Mouse (Mus musculus) forebrain, embryonic 16.5 days (tissue): ENCODE results near the gene Gadl1. TPM values are rescaled to one million over a fixed set of nuclear protein-coding genes. Genes with fewer than 3 reads are reported as not detected.

Source experiments
- ATAC-seq: fragments of 200-750 bp; cut with Nextera tagmentation; 2 replicates; pipeline ENCODE4 v1.8.0; 2017; ENCODE audit warnings: mild to moderate bottlenecking, moderate library complexity
- H3K27ac ChIP-seq: fragments of 300-500 bp; sonication (generic); 2 replicates; pipeline ENCODE4 v1.5.1; 2014; ENCODE audit warnings: low read length, control low read depth
- H3K27me3 ChIP-seq: fragments of 300-500 bp; sonication (generic); replicated peaks from 2 replicates; pipeline ENCODE4 v1.6.1; 2014; ENCODE audit warnings: low read length; ENCODE audit not compliant: control insufficient read depth, insufficient read depth
- H3K36me3 ChIP-seq: fragments of 300-500 bp; sonication (generic); 2 replicates; pipeline ENCODE4 v1.6.1; 2014; ENCODE audit not compliant: control insufficient read depth, insufficient read depth
- H3K4me1 ChIP-seq: fragments of 300-500 bp; sonication (generic); replicated peaks from 2 replicates; pipeline ENCODE4 v1.6.1; 2014; ENCODE audit warnings: low read length; ENCODE audit not compliant: control insufficient read depth, insufficient read depth
- H3K4me2 ChIP-seq: fragments of 300-500 bp; sonication (generic); 2 replicates; pipeline ENCODE4 v1.6.1; 2014; ENCODE audit warnings: mild to moderate bottlenecking, low read length, control low read depth
- H3K4me3 ChIP-seq: fragments of 300-500 bp; sonication (generic); replicated peaks from 2 replicates; pipeline ENCODE4 v1.5.1; 2014; ENCODE audit warnings: mild to moderate bottlenecking, low read length, control low read depth
- H3K9ac ChIP-seq: fragments of 300-500 bp; sonication (generic); replicated peaks from 2 replicates; pipeline ENCODE4 v1.6.1; 2014; ENCODE audit warnings: low read depth, low read length, control low read depth
- H3K9me3 ChIP-seq: fragments of 300-500 bp; sonication (generic); 2 replicates; pipeline ENCODE4 v1.6.1; 2016; ENCODE audit warnings: low read length; ENCODE audit not compliant: control insufficient read depth
- WGBS: fragments of 180-500 bp; shearing (Covaris S2); extraction: QIAGEN DNeasy Blood & Tissue Kit; methylation state at CpG from one replicate; pipeline ENCODE4 v1.1.7; 2014; 5-methylcytosine and 5-hydroxymethylcytosine counted together
- polyA plus RNA-seq: library from polyadenylated mRNA; unstranded; fragments of >200 nt; fragmentation: Nextera tagmentation; extraction: Ambion mirVana; gene quantifications from 2 replicates; pipeline ENCODE4 v1.2.1, GENCODE M21; 2015

Gene Gadl1
- polyA plus RNA-seq, 1 experiment from 2014 or later = 0.24 TPM

DNA sequence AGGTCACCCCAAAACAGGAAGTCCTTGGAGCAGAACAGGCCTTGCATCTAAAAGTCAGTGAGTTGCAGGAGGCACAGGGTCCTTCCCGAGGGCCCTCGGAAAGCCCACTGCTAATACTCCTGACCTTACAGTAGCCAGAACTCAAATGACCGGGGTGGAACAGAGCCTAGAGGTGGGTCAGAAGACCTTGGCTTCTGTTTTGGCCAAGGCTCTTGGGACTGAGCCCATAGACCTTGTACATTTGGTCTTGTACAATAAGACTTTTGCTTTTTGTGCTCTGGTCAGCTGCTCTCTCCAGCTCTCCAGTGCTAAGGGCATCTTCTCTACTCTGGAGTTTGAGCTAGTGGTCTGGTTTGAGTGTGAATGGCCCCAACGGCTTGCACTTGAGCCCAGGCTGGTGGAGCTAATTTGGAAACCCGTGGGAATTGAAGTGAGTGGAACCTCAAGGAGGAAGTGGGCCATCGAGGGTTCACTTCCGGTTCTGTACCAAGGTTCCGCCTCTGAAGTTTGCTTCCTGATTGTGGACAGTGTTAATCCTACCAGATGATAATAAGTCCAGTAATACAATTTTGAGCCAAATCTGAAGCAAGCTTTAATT is 174.6 kb downstream of the Gadl1 start:
- no peak overlapping the region for H3K9ac ChIP-seq
- H3K27me3 ChIP-seq = no peaks in the 10 kb centered on the region
- no peak overlapping the region for H3K4me2 ChIP-seq
- H3K4me3 ChIP-seq = no peak overlapping the region
- no peaks in the 10 kb centered on the region for H3K9me3 ChIP-seq
- peaks cover 8% of the 10 kb centered on the region for H3K4me1 ChIP-seq
- no peak; the same call in 1 of the 2 replicates for ATAC-seq
- peak overlapping the region; percentile 30; the same call in 1 of the 2 replicates for H3K27ac ChIP-seq
- H3K36me3 ChIP-seq = no peaks in the 10 kb centered on the region
- WGBS = 86% methylated on average over 8 of the region's 8 CpGs

DNA sequence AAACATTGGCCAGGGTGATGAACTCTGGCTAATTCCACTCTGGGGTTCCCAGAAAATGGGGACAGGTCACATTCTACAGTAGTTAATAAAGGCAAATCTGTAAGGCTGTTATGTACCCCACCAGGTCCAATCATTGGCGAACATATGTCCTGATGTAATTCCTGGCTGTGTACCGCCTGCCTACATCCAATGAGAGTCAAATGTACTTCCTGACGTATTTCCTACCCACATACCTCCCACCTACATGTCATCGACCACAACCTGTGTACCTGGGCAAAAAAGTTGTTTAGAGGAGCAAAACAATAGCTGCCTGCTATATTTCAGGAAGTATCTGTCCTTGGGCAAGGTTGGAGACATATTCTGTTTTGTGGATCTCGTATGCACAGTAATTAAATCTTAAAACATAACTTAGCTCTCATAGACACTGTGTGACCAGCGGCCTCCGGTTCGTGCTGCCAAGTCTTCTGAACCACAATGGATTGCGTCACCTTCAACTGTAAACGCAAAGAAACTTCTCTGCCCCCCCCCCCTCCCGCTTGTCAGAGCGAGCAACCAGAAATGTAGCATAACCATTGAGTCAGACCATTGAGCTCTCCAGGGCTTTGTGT is 175.2 kb downstream of the Gadl1 start:
- Histone ChIP-seq H3K9ac (no peak overlapping the region), H3K4me3 (no peak overlapping the region), H3K4me1 (peaks cover 8% of the 10 kb centered on the region), H3K27me3 (no peaks in the 10 kb centered on the region), H3K27ac (no peak overlapping the region), H3K9me3 (no peaks in the 10 kb centered on the region), H3K4me2 (no peak overlapping the region), H3K36me3 (no peaks in the 10 kb centered on the region)
- 90% methylated on average over 12 of the region's 12 CpGs for WGBS
- no peak for ATAC-seq

DNA sequence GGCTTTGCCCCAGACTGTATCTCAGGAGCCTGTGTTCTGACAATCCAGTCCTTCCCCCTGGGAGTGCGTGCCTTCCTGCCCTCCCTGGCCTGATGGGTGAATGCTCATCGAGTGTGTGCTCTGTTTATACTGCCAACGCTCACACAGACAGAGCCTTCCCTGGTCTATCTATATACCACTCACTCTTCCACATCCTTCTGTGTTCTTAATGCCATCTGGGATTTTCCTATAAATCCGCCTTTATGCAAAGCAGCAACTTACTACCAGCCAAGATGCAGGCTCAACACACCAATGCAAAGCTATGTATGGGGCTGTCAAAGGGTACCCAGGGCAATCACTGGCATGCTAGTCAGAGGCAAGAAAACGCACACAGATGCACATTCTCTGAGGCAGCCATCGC is 176.7 kb downstream of the Gadl1 start:
- H3K4me1 ChIP-seq = peaks cover 8% of the 10 kb centered on the region
- H3K36me3 ChIP-seq = no peaks in the 10 kb centered on the region
- no peaks in the 10 kb centered on the region for H3K9me3 ChIP-seq
- 0 out of 2 replicates have a peak, but pooled peaks have one; percentile 19 for ATAC-seq
- no peak overlapping the region for H3K9ac ChIP-seq
- H3K4me2 ChIP-seq = no peak overlapping the region
- 75% methylated on average over 6 of the region's 6 CpGs for WGBS
- H3K4me3 ChIP-seq = no peak overlapping the region
- H3K27me3 ChIP-seq = no peaks in the 10 kb centered on the region
- H3K27ac ChIP-seq = no peak overlapping the region

DNA sequence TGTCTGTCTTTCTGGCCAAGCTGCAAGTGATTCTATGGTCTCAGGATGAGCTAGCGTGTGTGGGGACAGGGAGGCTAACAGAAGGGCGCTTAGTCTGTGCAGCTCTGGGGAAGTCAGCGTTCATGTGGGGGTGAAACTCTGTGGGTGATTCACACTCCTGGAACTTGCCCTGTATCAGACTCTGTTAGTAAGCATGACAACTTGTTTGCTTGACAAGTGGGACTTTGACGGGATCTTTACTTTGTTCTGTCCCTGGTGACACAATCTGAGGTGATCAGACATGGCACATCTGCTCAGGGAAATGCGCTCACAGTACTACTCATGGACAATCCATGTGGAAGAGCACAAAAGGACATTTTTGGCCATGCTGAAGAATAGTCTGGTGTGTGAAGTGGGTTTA is 178.0 kb downstream of the Gadl1 start:
- H3K27ac ChIP-seq = no peak overlapping the region
- H3K36me3 ChIP-seq = no peaks in the 10 kb centered on the region
- H3K27me3 ChIP-seq = no peaks in the 10 kb centered on the region
- 92% methylated on average over 5 of the region's 5 CpGs for WGBS
- H3K4me2 ChIP-seq = no peak overlapping the region
- ATAC-seq = no peak
- H3K9me3 ChIP-seq = no peaks in the 10 kb centered on the region
- H3K4me3 ChIP-seq = no peak overlapping the region
- peaks cover 8% of the 10 kb centered on the region for H3K4me1 ChIP-seq
- H3K9ac ChIP-seq = no peak overlapping the region

DNA sequence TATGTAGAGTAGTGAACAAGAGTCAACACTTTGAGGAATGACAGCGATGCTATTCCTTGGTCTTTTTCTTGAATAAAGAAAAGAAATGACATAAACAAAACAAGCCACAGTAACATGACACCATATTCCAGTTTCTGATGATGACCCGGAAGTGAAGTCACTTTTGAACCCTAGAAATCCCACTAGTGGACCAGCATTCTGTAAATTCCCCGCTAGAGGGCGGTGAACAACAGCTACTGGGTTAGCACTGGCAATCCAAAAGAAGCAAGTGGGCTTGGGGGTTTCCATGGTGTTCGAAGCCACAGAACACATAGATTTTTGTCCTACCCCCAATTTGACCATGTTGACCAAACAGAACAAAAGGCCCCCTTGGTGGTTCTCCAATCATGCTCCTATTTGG is 178.6 kb downstream of the Gadl1 start:
- 38% methylated on average over 5 of the region's 5 CpGs for WGBS
- Histone ChIP-seq H3K9ac (no peak overlapping the region), H3K27ac (no peak overlapping the region), H3K27me3 (no peaks in the 10 kb centered on the region), H3K9me3 (no peaks in the 10 kb centered on the region), H3K4me1 (peaks cover 8% of the 10 kb centered on the region), H3K4me3 (no peak overlapping the region), H3K4me2 (no peak overlapping the region), H3K36me3 (no peaks in the 10 kb centered on the region)
- no peak for ATAC-seq

DNA sequence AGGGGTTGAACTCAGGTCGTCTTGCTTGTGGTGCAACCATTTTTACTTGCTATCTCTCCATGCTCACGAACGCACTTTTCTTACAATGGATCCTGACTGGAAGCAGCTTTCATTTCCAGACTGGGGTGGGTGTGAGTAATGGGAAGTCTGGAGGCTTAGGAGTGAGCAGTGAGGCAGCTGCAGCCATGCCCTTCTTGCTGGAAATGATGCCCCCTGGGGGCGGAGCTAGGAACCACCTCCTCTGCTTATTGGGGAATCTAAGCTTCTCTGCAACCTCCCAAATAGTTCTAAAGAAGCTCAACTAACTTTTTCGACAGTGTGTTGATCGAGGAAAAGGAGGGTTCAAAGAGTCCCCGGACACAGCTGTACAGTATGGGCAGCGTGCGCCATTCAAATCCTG is 179.7 kb downstream of the Gadl1 start:
- WGBS = 80% methylated on average over 9 of the region's 9 CpGs
- no peak overlapping the region for H3K4me2 ChIP-seq
- no peaks in the 10 kb centered on the region for H3K36me3 ChIP-seq
- no peak overlapping the region for H3K27ac ChIP-seq
- H3K9me3 ChIP-seq = no peaks in the 10 kb centered on the region
- ATAC-seq = no peak
- H3K4me3 ChIP-seq = no peak overlapping the region
- H3K27me3 ChIP-seq = no peaks in the 10 kb centered on the region
- H3K4me1 ChIP-seq = peaks cover under 1% of the 10 kb centered on the region; the same call in 1 of the 2 replicates
- no peak overlapping the region for H3K9ac ChIP-seq

DNA sequence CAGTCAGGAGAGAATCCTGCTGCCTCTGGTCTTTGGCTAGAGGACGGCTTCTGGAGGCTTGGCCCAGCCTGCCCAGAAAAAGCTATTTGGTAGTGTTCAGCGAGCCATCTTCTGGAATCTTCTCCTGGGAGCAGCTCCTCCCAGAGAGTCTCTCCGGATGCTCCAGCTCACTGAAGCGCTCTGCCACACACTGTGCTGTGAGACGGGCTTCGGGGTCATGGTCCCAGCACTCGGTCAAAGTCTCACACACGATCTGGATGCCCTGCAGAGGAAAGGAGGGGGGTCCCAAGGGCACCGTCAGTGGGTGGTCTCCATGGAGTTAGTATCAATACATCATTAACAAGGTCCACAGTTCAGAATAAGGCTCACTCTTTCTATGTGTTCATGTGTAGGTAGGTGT is 181.0 kb downstream of the Gadl1 start:
- Histone ChIP-seq H3K4me2 (no peak overlapping the region), H3K9me3 (no peaks in the 10 kb centered on the region), H3K9ac (no peak overlapping the region), H3K36me3 (no peaks in the 10 kb centered on the region), H3K4me1 (no peaks in the 10 kb centered on the region), H3K27ac (no peak overlapping the region), H3K27me3 (no peaks in the 10 kb centered on the region), H3K4me3 (no peak overlapping the region)
- WGBS = 89% methylated on average over 9 of the region's 9 CpGs
- ATAC-seq = no peak

DNA sequence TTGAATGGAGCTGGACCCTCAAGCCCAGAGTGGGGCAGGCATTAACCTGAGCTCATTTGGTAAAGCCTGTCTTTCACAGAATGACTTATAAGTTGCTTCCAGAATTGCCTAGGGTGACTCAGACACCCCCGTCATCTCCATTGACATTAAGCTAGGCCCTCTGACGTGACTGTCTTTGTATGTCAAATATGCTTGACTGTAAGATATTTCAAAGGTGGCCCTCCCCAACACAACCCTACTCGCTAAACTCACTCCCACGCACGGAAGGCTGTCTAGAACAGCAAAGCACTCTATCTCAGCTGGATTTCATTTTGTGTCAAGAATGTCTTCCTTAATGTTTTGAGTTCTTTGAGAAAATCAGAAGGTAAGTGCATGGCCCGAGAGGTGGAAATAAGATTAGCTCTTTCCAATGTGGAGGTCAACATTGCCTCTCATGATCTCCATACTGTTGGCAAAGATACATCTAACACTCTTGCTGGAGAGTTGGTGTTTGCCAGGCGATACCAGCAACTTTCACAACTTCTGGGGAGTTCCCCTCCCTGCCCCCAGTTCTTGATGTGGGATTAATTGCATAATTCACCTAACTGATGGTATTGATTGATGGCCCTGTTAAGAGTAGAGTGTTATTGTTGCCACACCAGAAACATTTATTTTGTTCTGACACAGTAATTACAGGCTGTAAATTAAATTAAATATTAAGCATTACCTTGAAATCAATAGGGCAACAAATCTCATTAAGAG is 182.0 kb downstream of the Gadl1 start:
- Histone ChIP-seq H3K4me3 (no peak overlapping the region), H3K36me3 (no peaks in the 10 kb centered on the region), H3K27me3 (no peaks in the 10 kb centered on the region), H3K27ac (no peak overlapping the region), H3K4me2 (no peak overlapping the region), H3K9me3 (no peaks in the 10 kb centered on the region), H3K9ac (no peak overlapping the region), H3K4me1 (no peaks in the 10 kb centered on the region)
- WGBS = 93% methylated on average over 7 of the region's 7 CpGs
- no peak for ATAC-seq

DNA sequence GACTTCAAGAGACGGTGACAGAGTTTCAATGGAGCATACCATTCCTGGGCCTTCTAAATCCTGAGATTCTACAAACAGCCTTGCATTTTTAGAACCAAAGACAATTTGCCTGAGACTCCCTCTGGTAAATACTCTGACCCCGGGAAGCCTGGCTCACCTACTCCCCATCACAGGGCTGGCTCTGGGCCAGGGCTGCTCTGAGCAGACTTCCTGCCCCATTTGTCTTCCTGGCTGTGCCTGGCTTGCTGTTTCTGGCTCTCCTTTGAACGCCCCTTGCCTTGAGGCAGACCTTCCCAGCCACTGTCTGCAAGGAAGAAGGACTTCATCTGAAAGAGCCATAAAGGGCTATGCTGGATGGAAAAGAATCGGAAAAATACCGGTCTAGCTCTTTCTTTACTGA is 182.7 kb downstream of the Gadl1 start:
- no peak overlapping the region for H3K27ac ChIP-seq
- ATAC-seq = no peak
- no peaks in the 10 kb centered on the region for H3K9me3 ChIP-seq
- no peak overlapping the region for H3K4me3 ChIP-seq
- H3K27me3 ChIP-seq = no peaks in the 10 kb centered on the region
- no peak overlapping the region for H3K4me2 ChIP-seq
- no peaks in the 10 kb centered on the region for H3K36me3 ChIP-seq
- H3K9ac ChIP-seq = no peak overlapping the region
- no peaks in the 10 kb centered on the region for H3K4me1 ChIP-seq
- 76% methylated on average over 5 of the region's 5 CpGs for WGBS
